Mouse (Mus musculus): ENCODE measurements at regions not wholly inside any gene's neighbourhood (a gene's known extent, or its start where the extent isn't known, plus 50 kb on each side); places are given as distances from the start of the nearest gene placed in this dataset.

DNA sequence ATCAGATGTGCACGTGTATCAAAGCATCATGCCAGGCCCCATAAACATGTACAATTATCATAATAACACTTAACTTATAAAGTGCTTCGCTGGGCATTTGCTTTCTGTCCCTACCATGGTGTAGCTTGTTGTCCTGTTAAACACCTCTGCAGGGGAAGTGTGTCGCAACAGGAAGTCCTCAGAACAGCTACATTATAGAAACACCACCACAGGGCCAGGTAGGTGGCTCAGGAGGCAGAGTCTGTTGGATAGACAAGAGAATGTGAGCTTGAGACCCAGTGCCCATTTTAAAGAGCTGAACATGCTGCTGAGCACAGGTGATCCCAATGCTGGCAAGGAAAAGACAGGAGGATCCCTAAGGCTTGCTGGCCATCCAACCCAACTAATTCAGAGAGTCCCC, 361.9 kb upstream of the Maf start:
- no peak for TF ChIP-seq CTCF (IDR thresholded peaks at IDR 0.05; ENCODE audit: borderline replicate concordance, insufficient read depth, low read depth, low read length)
- no peak for TF ChIP-seq POLR2A (IDR thresholded peaks at IDR 0.05; ENCODE audit: borderline replicate concordance, insufficient read depth, low read length)

All from cerebellum, adult 2 months (tissue).